Mouse (Mus musculus) spleen, adult 2 months (tissue): ENCODE data around the gene Slit1.

Experiments
- CTCF ChIP-seq: fragments of 200-500 bp; IDR thresholded peaks from 2 replicates; pipeline ENCODE4 v1.5.1; 2011; ENCODE audit warnings: mild to moderate bottlenecking, inconsistent platforms; ENCODE audit not compliant: insufficient read depth, insufficient read length, insufficient replicate concordance; ENCODE audit errors: extremely low read depth
- POLR2A ChIP-seq: fragments of 200-500 bp; IDR thresholded peaks from 2 replicates; pipeline ENCODE4 v1.6.1; 2011; ENCODE audit warnings: low read depth, low read length, inconsistent platforms

- TF ChIP-seq CTCF (no peak), POLR2A (no peak)
These were observed 79.8 kb downstream of the Slit1 start for GRCm38 (mm10) chr19:41663506-41664242.
